Mouse (Mus musculus) lung, postnatal 0 days (tissue): ENCODE measurements at regions not wholly inside any gene's neighbourhood (a gene's known extent, or its start where the extent isn't known, plus 50 kb on each side); places are given as distances from the start of the nearest gene placed in this dataset.

Experiments
- CTCF ChIP-seq: IDR thresholded peaks from 2 replicates; pipeline ENCODE4 v1.5.1; 2016; ENCODE audit warnings: antibody characterized with exemption, mild to moderate bottlenecking
- EP300 ChIP-seq: IDR thresholded peaks from 2 replicates; pipeline ENCODE4 v1.6.1; 2016; ENCODE audit warnings: antibody characterized with exemption, mild to moderate bottlenecking, control low read depth

DNA sequence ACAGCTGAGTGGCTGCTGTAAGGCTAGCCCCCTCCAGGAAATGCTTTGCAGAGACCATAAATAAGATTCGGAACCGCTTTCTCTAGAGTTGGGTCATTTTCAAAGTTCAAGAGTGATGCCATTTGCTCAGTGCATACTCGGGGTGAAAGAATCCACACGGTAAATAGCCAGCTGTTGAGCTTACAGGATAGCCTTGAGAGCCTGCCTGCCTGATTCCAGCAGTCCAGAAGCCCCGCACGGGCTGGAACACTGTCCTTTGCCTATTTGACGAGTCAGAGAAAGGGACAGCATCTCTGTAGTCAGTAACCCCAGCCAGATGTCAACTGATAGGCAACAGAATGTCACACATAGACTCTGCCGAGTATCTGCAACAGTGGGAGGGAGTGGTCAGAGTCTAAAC lies 140.7 kb downstream of the Zfp365 start:
- no peak for TF ChIP-seq CTCF
- no peak for TF ChIP-seq EP300
